Mouse (Mus musculus): ENCODE data around the gene Gpr146.

- TF ChIP-seq POLR2A (IDR thresholded peaks at IDR 0.05; ENCODE audit: extremely low read depth, insufficient read depth, low read length) (no peak), CTCF (IDR thresholded peaks at IDR 0.05; ENCODE audit: extremely low read depth, insufficient read depth, low read length) (no peak)
These were observed 10.7 kb downstream of the Gpr146 start for GRCm38 (mm10) chr5:139388195-139388570.

Data from cortical plate, adult 2 months (tissue).